Mouse (Mus musculus): ENCODE data around the gene Il20rb. TPM values are rescaled to one million over a fixed set of nuclear protein-coding genes. Genes with fewer than 3 reads are reported as not detected.

Il20rb gene
- polyA plus RNA-seq, 1 experiment from 2014 or later, result 1.6 TPM

DNA sequence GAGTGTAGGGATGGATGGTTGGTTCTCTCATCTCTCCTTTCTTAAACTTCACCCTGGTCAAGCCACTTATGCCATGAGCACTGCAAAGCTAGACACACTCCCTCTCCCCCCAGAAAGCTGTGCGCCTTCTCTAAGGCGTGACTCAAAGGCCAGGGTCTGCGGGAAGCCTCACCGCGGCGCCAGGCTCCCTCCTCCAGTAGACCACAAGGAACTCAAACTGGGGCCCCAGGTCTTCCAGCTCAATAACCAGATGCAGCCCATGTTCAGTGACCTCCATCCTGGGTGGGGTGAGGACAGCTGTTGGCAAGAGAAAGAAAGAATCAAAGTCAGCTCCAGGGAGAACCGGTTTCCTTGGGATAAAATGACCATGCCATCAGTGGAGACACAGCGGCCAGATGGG, 18.4 kb downstream of the Il20rb start:
- Histone ChIP-seq H3K4me2 (no peak overlapping the region), H3K9me3 (no peaks in the 10 kb centered on the region), H3K4me3 (replicated peaks) (no peak overlapping the region), H3K4me1 (no peaks in the 10 kb centered on the region), H3K9ac (no peak overlapping the region), H3K27ac (no peak overlapping the region), H3K36me3 (replicated peaks) (no peaks in the 10 kb centered on the region), H3K27me3 (no peaks in the 10 kb centered on the region)
- WGBS, result 96% methylated on average over 8 of the region's 8 CpGs
- no peak for ATAC-seq (ENCODE audit: low FRiP score)

DNA sequence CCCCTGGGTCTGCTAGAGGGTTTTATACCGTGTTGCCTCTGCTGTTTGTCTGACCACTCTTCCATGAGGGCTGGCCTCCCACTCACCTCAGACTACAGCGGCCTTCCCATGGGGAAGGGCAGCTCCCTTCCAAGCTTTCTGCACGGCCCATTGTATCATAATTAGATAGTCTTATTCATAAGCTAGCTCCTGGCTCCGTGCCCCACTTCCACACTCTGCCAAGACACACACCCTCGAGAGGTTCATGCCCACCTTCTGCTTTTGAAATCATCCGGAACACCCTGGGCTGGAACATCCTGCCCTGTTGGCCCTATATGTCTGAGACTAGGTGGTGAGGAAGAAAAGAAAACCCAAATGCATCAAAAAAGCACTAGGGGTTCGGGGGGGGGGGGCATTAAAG, 18.9 kb downstream of the Il20rb start:
- 78% methylated on average over 7 of the region's 7 CpGs for WGBS
- Histone ChIP-seq H3K9me3 (no peaks in the 10 kb centered on the region), H3K9ac (no peak overlapping the region)

DNA sequence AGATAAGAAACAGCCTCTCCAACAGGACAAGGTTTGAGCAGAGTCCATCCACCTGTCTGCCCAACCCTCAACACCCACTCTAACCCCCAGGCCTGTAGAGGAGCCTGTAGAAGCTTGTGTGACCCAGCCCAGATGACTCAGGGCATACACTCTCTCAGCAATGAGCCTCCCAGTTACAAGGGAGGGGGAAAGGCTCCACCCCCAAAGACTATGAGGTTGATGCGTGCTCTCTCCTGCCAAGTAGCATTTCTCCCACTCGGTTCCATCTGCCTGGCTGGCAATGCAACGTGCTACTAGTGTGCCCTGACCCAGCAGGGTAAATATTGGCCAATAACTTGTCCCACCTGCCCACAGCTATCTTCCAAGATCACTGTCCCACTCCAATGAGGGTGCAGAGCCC, 19.8 kb downstream of the Il20rb start:
- Histone ChIP-seq H3K4me2 (no peak overlapping the region), H3K9ac (no peak overlapping the region), H3K4me3 (replicated peaks) (no peak overlapping the region), H3K27me3 (no peaks in the 10 kb centered on the region), H3K36me3 (replicated peaks) (no peaks in the 10 kb centered on the region), H3K4me1 (no peaks in the 10 kb centered on the region), H3K27ac (no peak overlapping the region), H3K9me3 (no peaks in the 10 kb centered on the region)
- WGBS, result 85% methylated on average over 3 of the region's 3 CpGs
- no peak for ATAC-seq (ENCODE audit: low FRiP score)

More for the DNA sequence above, 18.9 kb downstream of the Il20rb start:
- H3K36me3 ChIP-seq (replicated peaks), result no peaks in the 10 kb centered on the region
- no peaks in the 10 kb centered on the region for H3K4me1 ChIP-seq
- H3K4me2 ChIP-seq, result no peak overlapping the region
- no peaks in the 10 kb centered on the region for H3K27me3 ChIP-seq
- H3K4me3 ChIP-seq (replicated peaks), result no peak overlapping the region
- H3K27ac ChIP-seq, result no peak overlapping the region
- no peak for ATAC-seq (ENCODE audit: low FRiP score)

DNA sequence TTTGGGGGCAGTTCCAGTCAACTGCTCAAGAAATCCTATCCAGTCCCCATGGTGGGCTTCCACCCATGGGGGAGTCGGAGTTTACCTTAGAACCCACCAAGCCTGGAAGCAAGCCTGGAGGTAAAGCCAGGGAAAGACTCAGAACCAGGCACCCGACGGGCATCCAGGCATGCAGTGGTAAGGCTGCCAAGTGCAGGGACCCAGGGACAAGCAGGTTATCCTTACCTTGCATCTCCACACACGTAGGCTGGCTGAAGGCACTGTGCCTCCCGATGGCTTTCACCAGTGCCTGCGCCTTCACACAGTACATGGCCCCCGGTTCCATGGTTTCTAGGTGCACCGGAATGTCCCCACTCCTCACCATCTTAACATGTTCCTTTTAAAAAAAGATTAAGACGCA, 20.6 kb downstream of the Il20rb start:
- Histone ChIP-seq H3K4me3 (replicated peaks) (no peak overlapping the region), H3K4me2 (no peak overlapping the region), H3K27ac (no peak overlapping the region), H3K27me3 (no peaks in the 10 kb centered on the region), H3K9ac (no peak overlapping the region), H3K9me3 (no peaks in the 10 kb centered on the region), H3K36me3 (replicated peaks) (no peaks in the 10 kb centered on the region), H3K4me1 (no peaks in the 10 kb centered on the region)
- no peak for ATAC-seq (ENCODE audit: low FRiP score)
- WGBS, result 93% methylated on average over 9 of the region's 9 CpGs

DNA sequence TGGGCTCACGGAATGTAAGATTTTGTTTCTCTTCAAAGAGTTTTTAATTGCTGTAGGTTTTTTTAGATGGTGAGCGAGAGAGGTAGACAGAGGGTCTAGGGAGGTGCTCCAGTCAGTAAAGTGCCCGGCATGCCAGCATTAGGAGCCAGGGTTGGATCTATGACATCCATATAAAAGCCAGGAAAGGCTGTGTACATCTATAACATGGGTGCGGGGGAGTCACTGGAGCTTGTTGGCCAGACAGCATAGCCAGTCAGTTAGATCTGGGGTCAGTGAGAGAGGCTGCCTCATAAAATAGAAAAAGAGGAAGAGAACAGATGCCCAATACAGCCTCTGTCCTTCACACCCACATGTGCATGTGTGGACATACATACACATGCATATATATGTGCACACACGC, 21.2 kb downstream of the Il20rb start:
- Histone ChIP-seq H3K36me3 (replicated peaks) (no peaks in the 10 kb centered on the region), H3K4me3 (replicated peaks) (no peak overlapping the region), H3K4me2 (no peak overlapping the region), H3K9ac (no peak overlapping the region), H3K27ac (no peak overlapping the region), H3K4me1 (no peaks in the 10 kb centered on the region), H3K27me3 (no peaks in the 10 kb centered on the region), H3K9me3 (no peaks in the 10 kb centered on the region)
- WGBS, result 95% methylated on average over 5 of the region's 5 CpGs
- ATAC-seq (ENCODE audit: low FRiP score), result no peak

DNA sequence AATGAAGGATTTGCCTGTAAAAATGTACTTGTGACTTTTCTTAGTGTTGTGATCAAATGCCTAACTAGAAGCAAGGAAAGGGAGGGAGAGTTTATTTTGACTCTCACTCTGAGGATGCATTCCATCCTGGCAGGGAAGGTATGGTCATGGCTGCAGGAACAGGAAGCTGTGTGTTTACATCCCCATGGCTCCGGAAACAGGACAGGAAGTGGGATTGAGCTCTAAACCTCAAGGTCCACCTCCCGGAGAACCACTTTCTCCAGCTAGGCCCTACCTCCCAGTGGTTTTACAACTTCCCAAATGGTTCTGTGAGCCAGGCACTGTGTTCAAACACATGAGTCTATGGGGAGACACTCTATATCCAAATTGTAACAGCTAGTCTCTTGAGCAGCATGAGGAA, 22.8 kb downstream of the Il20rb start:
- WGBS, result 88% methylated on average over 2 of the region's 2 CpGs
- no peak overlapping the region for H3K27ac ChIP-seq
- H3K9ac ChIP-seq, result no peak overlapping the region
- H3K4me3 ChIP-seq (replicated peaks), result no peak overlapping the region
- H3K36me3 ChIP-seq (replicated peaks), result no peaks in the 10 kb centered on the region; the same call in 1 of the 2 replicates
- H3K9me3 ChIP-seq, result no peaks in the 10 kb centered on the region
- no peaks in the 10 kb centered on the region for H3K4me1 ChIP-seq
- no peak overlapping the region for H3K4me2 ChIP-seq
- ATAC-seq (ENCODE audit: low FRiP score), result no peak
- H3K27me3 ChIP-seq, result no peaks in the 10 kb centered on the region

DNA sequence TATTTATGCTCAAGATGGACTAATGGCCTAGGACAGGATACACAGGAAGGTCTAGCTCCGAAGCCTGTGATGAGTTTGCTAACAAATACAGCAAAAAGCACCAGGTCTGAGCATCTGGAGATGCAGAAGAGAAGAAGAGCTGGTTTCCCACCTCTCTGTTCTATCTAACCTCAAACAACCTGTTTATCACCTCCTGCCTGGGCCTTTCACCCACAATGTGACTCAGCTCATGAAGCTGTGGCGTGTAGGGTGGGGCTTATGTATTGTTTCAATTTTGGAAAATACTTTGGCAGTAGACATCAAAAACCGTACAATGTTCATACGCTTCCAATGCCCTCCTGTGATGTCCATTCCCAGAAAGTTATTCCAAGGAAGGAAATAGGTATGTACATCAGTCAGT, 24.5 kb downstream of the Il20rb start:
- Histone ChIP-seq H3K9me3 (no peaks in the 10 kb centered on the region), H3K4me1 (no peaks in the 10 kb centered on the region), H3K36me3 (replicated peaks) (peaks cover 6% of the 10 kb centered on the region; the same call in 1 of the 2 replicates), H3K9ac (no peak overlapping the region), H3K4me2 (no peak overlapping the region), H3K4me3 (replicated peaks) (no peak overlapping the region), H3K27ac (no peak overlapping the region), H3K27me3 (no peaks in the 10 kb centered on the region)
- 93% methylated on average over 4 of the region's 4 CpGs for WGBS
- ATAC-seq (ENCODE audit: low FRiP score), result no peak

DNA sequence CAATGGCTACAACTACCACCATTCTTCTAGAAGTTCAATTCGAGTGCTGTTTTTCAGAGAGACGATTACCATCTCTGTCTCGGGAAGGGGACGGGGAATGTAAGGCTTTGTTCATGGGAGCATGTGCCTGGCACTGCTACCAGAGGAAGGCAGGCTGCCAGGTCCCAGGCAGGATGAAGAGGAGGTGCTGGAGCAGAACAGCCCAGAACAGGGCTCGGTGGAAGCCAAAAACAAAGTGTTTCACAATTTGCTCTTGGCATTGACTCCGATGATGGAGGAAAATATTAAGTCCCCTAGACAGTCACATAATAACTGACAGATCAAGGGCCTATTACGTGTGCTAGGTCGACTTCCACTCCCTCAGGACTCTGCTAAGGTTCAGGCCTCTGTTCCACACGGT, 24.9 kb downstream of the Il20rb start:
- no peak overlapping the region for H3K4me3 ChIP-seq (replicated peaks)
- no peak overlapping the region for H3K4me2 ChIP-seq
- H3K36me3 ChIP-seq (replicated peaks), result peaks cover 6% of the 10 kb centered on the region; the same call in 1 of the 2 replicates
- H3K27ac ChIP-seq, result no peak overlapping the region
- H3K27me3 ChIP-seq, result no peaks in the 10 kb centered on the region
- no peak for ATAC-seq (ENCODE audit: low FRiP score)
- H3K9me3 ChIP-seq, result no peaks in the 10 kb centered on the region
- H3K9ac ChIP-seq, result no peak overlapping the region
- H3K4me1 ChIP-seq, result no peaks in the 10 kb centered on the region
- WGBS, result 93% methylated on average over 9 of the region's 9 CpGs

DNA sequence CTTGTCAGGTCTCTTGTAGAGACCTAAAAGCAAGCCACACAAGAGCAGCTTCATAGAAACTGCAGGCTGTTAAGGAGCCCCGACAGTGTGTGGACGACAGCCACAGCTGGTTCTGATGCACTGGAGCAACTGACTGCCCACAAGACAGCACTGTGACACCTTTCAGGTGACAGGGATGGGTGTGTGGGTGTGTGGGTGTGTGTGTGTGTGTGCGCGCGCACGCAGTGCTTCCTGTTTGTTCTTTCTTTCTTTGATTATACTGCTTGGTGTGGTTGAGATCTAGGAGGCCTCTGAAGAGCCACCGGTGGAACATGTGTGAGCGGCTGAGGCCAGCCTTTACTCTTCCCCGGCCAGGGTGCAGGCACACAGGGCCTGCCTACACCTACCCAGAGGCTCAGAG, 26.4 kb downstream of the Il20rb start:
- Histone ChIP-seq H3K27ac (no peak overlapping the region), H3K9ac (no peak overlapping the region), H3K9me3 (no peaks in the 10 kb centered on the region), H3K4me1 (no peaks in the 10 kb centered on the region), H3K27me3 (0 out of 2 replicates have a peak, but pooled peaks cover under 1% of the 10 kb centered on the region), H3K4me3 (replicated peaks) (no peak overlapping the region), H3K36me3 (replicated peaks) (peaks cover 6% of the 10 kb centered on the region; the same call in 1 of the 2 replicates), H3K4me2 (no peak overlapping the region)
- whole genome bisulfite sequencing, result 95% methylated on average over 9 of the region's 9 CpGs
- no peak for ATAC-seq (ENCODE audit: low FRiP score)

DNA sequence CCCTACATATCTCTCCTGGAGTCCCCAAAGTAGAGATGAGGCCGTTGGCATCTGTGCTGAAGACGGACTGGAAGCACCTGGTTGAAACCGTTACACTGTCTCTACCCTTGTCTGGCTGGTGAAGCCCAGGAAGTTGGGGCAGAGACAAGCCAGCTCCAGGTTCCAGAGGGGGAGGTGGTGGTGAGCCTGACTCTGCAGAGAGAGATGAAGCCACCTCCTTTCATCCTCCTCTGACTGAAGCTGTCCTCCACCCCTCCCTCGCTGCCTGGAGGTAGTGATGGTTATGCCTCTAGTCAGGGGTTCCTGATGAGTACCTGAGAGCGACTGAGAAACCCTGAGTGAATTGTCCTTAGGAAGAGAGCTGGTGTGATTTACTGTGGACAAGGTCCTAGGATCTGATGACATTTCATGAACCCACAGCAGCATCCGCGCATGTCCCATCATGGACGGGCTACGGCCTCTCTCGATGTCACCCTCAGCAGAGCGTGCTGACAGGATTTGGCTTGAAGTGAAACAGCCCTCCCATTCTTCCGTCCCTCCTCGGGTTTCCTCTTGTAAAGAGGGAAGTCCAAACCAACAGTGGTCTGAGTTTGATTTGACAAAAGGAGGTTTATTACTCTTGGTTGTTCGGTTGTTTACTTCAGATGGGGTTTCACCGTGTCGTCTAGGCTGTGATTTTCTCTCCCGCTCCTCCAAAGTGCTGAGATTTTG, 28.5 kb downstream of the Il20rb start:
- Histone ChIP-seq H3K9me3 (no peaks in the 10 kb centered on the region), H3K27ac (no peak overlapping the region), H3K36me3 (replicated peaks) (peaks cover 6% of the 10 kb centered on the region; the same call in 1 of the 2 replicates), H3K9ac (no peak overlapping the region), H3K4me1 (peaks cover 9% of the 10 kb centered on the region), H3K4me2 (no peak overlapping the region), H3K27me3 (0 out of 2 replicates have a peak, but pooled peaks cover 6% of the 10 kb centered on the region), H3K4me3 (replicated peaks) (no peak overlapping the region)
- ATAC-seq (ENCODE audit: low FRiP score), result no peak
- 90% methylated on average over 17 of the region's 17 CpGs for whole genome bisulfite sequencing

DNA sequence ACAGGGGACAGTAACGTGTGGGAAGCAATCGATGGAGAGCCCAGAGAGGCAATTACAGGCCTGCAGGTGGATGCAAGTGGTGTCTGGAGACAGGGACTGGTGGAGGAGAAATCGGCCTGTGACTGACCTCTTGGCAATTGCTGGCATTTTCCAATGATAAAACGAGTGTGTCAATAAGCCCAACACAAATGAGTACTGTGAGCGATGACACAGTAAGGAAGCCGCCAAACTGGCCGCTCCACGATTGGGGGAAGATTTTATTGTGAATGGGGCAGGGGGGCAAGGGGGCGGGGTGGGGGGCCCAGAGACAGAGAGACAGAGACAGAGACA, 32.0 kb downstream of the Il20rb start:
- H3K4me3 ChIP-seq (replicated peaks), result peak overlapping the region; percentile 33
- peak overlapping the region; percentile 49 for H3K9ac ChIP-seq
- H3K9me3 ChIP-seq, result no peaks in the 10 kb centered on the region
- no peak overlapping the region for H3K27ac ChIP-seq
- 0 out of 2 replicates have a peak, but pooled peaks cover 6% of the 10 kb centered on the region for H3K27me3 ChIP-seq
- H3K36me3 ChIP-seq (replicated peaks), result peaks cover 6% of the 10 kb centered on the region; the same call in 1 of the 2 replicates
- ATAC-seq (ENCODE audit: low FRiP score), result peak; percentile 20; the same call in 1 of the 2 replicates
- peak overlapping the region; percentile 59 for H3K4me2 ChIP-seq
- H3K4me1 ChIP-seq, result peaks cover 9% of the 10 kb centered on the region
- WGBS, result 20% methylated on average over 9 of the region's 9 CpGs

DNA sequence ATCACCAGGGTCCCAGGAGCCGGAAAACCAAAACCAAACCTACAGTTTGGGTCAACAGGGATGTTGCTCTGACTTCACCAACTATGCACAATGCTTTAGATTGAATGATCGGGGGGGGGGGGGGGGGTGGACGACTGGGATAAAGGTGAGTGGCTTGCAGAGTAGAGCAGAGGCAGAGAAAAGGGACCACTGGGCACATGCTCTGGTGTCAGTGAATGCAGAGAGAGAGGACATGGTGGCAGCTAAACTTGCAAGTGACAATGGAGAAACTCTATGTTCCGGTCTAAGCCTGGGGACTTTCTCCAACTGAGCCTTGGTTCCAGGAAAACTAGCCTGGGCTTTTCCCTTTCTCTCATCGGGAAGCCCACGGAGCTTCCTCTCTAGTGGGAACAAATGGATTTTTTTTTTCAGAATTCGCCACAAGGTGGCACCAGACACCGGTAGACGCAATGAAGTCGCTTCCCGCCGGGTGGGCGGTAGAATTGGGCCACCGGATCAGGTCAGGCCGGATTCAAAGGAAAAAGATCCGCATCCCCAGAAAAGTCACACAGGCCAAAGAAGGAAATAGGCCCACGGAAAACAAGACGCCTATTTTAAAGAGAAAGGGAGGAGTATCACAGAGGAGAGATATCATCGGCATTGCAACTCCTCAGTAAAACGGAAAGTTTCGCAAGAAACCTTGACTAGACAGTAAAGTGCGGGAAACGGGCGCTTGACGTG, 32.5 kb downstream of the Il20rb start:
- 8% methylated on average over 24 of the region's 25 CpGs for WGBS
- Histone ChIP-seq H3K27ac (no peak overlapping the region), H3K27me3 (0 out of 2 replicates have a peak, but pooled peaks cover 6% of the 10 kb centered on the region), H3K9me3 (no peaks in the 10 kb centered on the region), H3K4me1 (peaks cover 9% of the 10 kb centered on the region), H3K4me2 (peak overlapping the region; percentile 59), H3K36me3 (replicated peaks) (peaks cover 6% of the 10 kb centered on the region; the same call in 1 of the 2 replicates), H3K9ac (peak overlapping the region; percentile 49), H3K4me3 (replicated peaks) (peak overlapping the region; percentile 33)
- ATAC-seq (ENCODE audit: low FRiP score), result peak; percentile 53; the same call in 1 of the 2 replicates

All from forebrain, embryonic 12.5 days (tissue).